Mouse (Mus musculus): ENCODE results near the gene Krt75. TPM values are rescaled to one million over a fixed set of nuclear protein-coding genes. Genes with fewer than 3 reads are reported as not detected.

The Krt75 gene
- polyA plus RNA-seq, 1 experiment from 2014 or later: not detected

Small RNAs within 50 kb of the gene (microRNA-seq; reads per million reads assigned to microRNA genes)
- gene Gm44393 (not detected), gene Gm44460 (not detected)

Other genes with a start within 250 kb of the Krt75 start
- 0.05 TPM in 2 replicates for gene Krt80, start 203.7 kb downstream of the Krt75 start, polyA plus RNA-seq (2015; fragmentation: Nextera tagmentation; extraction: Ambion mirVana)
- 0.18 and 0.26 TPM in 2 replicates for gene Krt7, start 162.9 kb downstream of the Krt75 start, polyA plus RNA-seq (2015; fragmentation: Nextera tagmentation; extraction: Ambion mirVana)
- 0.10 TPM in 1 of 2 replicates, not detected in the other for gene Krt87, start 135.1 kb downstream of the Krt75 start, polyA plus RNA-seq (2015; fragmentation: Nextera tagmentation; extraction: Ambion mirVana)
- not detected in 2 replicates for gene Krt88, start 126.2 kb downstream of the Krt75 start, polyA plus RNA-seq (2015; fragmentation: Nextera tagmentation; extraction: Ambion mirVana)
- not detected in 2 replicates for gene Krt81, start 110.2 kb downstream of the Krt75 start, polyA plus RNA-seq (2015; fragmentation: Nextera tagmentation; extraction: Ambion mirVana)
- gene Krt86, start 100.4 kb downstream of the Krt75 start, polyA plus RNA-seq (2015; fragmentation: Nextera tagmentation; extraction: Ambion mirVana): not detected in 2 replicates
- not detected in 2 replicates for gene Krt83, start 82.4 kb downstream of the Krt75 start, polyA plus RNA-seq (2015; fragmentation: Nextera tagmentation; extraction: Ambion mirVana)
- gene Gm49425, start 56.6 kb downstream of the Krt75 start, polyA plus RNA-seq (2015; fragmentation: Nextera tagmentation; extraction: Ambion mirVana): not detected in 2 replicates
- not detected in 2 replicates for gene Krt84, start 41.1 kb downstream of the Krt75 start, polyA plus RNA-seq (2015; fragmentation: Nextera tagmentation; extraction: Ambion mirVana)
- gene Krt82, start 23.2 kb downstream of the Krt75 start, polyA plus RNA-seq (2015; fragmentation: Nextera tagmentation; extraction: Ambion mirVana): not detected in 2 replicates
- not detected in 2 replicates for gene Krt90, start 11.0 kb downstream of the Krt75 start, polyA plus RNA-seq (2015; fragmentation: Nextera tagmentation; extraction: Ambion mirVana)
- gene Gm5414, start 54.3 kb upstream of the Krt75 start, polyA plus RNA-seq (2015; fragmentation: Nextera tagmentation; extraction: Ambion mirVana): not detected in 2 replicates
- not detected in 2 replicates for gene Gm5478, start 73.5 kb upstream of the Krt75 start, polyA plus RNA-seq (2015; fragmentation: Nextera tagmentation; extraction: Ambion mirVana)
- gene Krt6b, start 106.4 kb upstream of the Krt75 start, polyA plus RNA-seq (2015; fragmentation: Nextera tagmentation; extraction: Ambion mirVana): not detected in 2 replicates
- not detected in 2 replicates for gene Krt6a, start 120.4 kb upstream of the Krt75 start, polyA plus RNA-seq (2015; fragmentation: Nextera tagmentation; extraction: Ambion mirVana)
- 0.14 and 0.35 TPM in 2 replicates for gene Krt5, start 139.0 kb upstream of the Krt75 start, polyA plus RNA-seq (2015; fragmentation: Nextera tagmentation; extraction: Ambion mirVana)
- gene Krt71, start 169.2 kb upstream of the Krt75 start, polyA plus RNA-seq (2015; fragmentation: Nextera tagmentation; extraction: Ambion mirVana): not detected in 2 replicates
- not detected in 2 replicates for gene Krt72, start 212.6 kb upstream of the Krt75 start, polyA plus RNA-seq (2015; fragmentation: Nextera tagmentation; extraction: Ambion mirVana)
- gene Krt73, start 228.4 kb upstream of the Krt75 start, polyA plus RNA-seq (2015; fragmentation: Nextera tagmentation; extraction: Ambion mirVana): 0.59 and 0.66 TPM in 2 replicates
- not detected in 2 replicates for gene Krt2, start 244.3 kb upstream of the Krt75 start, polyA plus RNA-seq (2015; fragmentation: Nextera tagmentation; extraction: Ambion mirVana)

Measured in forebrain, embryonic 13.5 days (tissue).